Comparison of ENCODE assay signal across 8 mouse cellular contexts in genomic region chr1:59236856-59237441, GRCm38 (mm10). TPM values are rescaled to one million over a fixed set of nuclear protein-coding genes. Genes with fewer than 3 reads are reported as not detected.
DNase-seq lines count a peak whose midpoint lies in the region; ATAC-seq and TF ChIP-seq lines count a peak whose summit lies in the region.

Gene Als2, minus strand, starts transcription at chr1:59237231.

- peak within 1 kb of the TSS; percentile 60 for H3K4me2 ChIP-seq in forebrain, postnatal 0 days (ENCODE audit: low read depth)
- peak within 1 kb of the TSS; percentile 64 for H3K4me2 ChIP-seq in lung, embryonic 15.5 days

- H3K36me3 ChIP-seq in MEL (ENCODE audit: control insufficient read depth in 1 of 2, insufficient read depth in 2 of 2, low read length in 2 of 2), result no peaks in the 10 kb centered on the region
- no peaks in the 10 kb centered on the region for H3K36me3 ChIP-seq in forebrain, postnatal 0 days (ENCODE audit: insufficient read depth)
- H3K36me3 ChIP-seq in lung, embryonic 15.5 days, result no peaks in the 10 kb centered on the region

- H3K9ac ChIP-seq in MEL (ENCODE audit: control insufficient read depth, low read depth, low read length, poor library complexity, severe bottlenecking), result peak within 1 kb of the TSS; percentile 83
- H3K9ac ChIP-seq in forebrain, postnatal 0 days, result peak within 1 kb of the TSS; percentile 81
- H3K9ac ChIP-seq in lung, embryonic 15.5 days, result peak within 1 kb of the TSS; percentile 82

- peak within 1 kb of the TSS; percentile 86 to 91 for H3K4me3 ChIP-seq in MEL (ENCODE audit: control insufficient read depth in 1 of 2, insufficient read depth in 1 of 2, low read depth in 2 of 2, low read length in 2 of 2)
- peak within 1 kb of the TSS; percentile 84 for H3K4me3 ChIP-seq in cerebellum, adult 2 months (replicated peaks; ENCODE audit: insufficient read depth, low read depth, low read length)
- peak within 1 kb of the TSS; percentile 68 for H3K4me3 ChIP-seq in forebrain, postnatal 0 days (ENCODE audit: low read depth, low read length)
- peak within 1 kb of the TSS; percentile 92 for H3K4me3 ChIP-seq in lung, embryonic 15.5 days

- no peaks in the 10 kb centered on the region for H3K27me3 ChIP-seq in MEL (ENCODE audit: control insufficient read depth in 1 of 2, insufficient read depth in 2 of 2, low read length in 2 of 2)
- no peaks in the 10 kb centered on the region for H3K27me3 ChIP-seq in cerebellum, adult 2 months (ENCODE audit: control insufficient read depth, insufficient read depth, low read length)
- H3K27me3 ChIP-seq in forebrain, postnatal 0 days (ENCODE audit: insufficient read depth, low read length), result no peaks in the 10 kb centered on the region
- no peaks in the 10 kb centered on the region for H3K27me3 ChIP-seq in lung, embryonic 15.5 days

- H3K27ac ChIP-seq in MEL (ENCODE audit: control insufficient read depth, low read depth, low read length), result peak within 1 kb of the TSS; percentile 32
- peak within 1 kb of the TSS; percentile 79 for H3K27ac ChIP-seq in cerebellum, adult 2 months (ENCODE audit: insufficient read depth, low read length)
- H3K27ac ChIP-seq in forebrain, postnatal 0 days (ENCODE audit: low read depth, low read length), result peak within 1 kb of the TSS; percentile 69
- peak within 1 kb of the TSS; percentile 59 for H3K27ac ChIP-seq in lung, embryonic 15.5 days

- H3K9me3 ChIP-seq in MEL (replicated peaks; ENCODE audit: insufficient read depth, low read length), result no peaks in the 10 kb centered on the region
- H3K9me3 ChIP-seq in forebrain, postnatal 0 days (ENCODE audit: low read length), result no peaks in the 10 kb centered on the region
- no peaks in the 10 kb centered on the region for H3K9me3 ChIP-seq in lung, embryonic 15.5 days

- TF ChIP-seq RAD21 in MEL (IDR thresholded peaks at IDR 0.05; ENCODE audit: low read depth, low read length), result no peak

- TF ChIP-seq EP300 in MEL (IDR thresholded peaks at IDR 0.05; ENCODE audit: low read depth in 1 of 2, low read length in 2 of 2), result no peak

- 0 out of 6 replicates have a peak, but pooled peaks of 1 of the 3 experiments have one; percentile 2 for TF ChIP-seq CTCF in MEL (IDR thresholded peaks at IDR 0.05 in 2 of 3, conservative IDR thresholded peaks at IDR 0.05 in 1 of 3; ENCODE audit: control insufficient read depth in 1 of 3, insufficient read depth in 1 of 3, low read depth in 2 of 3, low read length in 3 of 3, poor library complexity in 1 of 3, severe bottlenecking in 1 of 3)
- no peak for TF ChIP-seq CTCF in cerebellum, adult 2 months (IDR thresholded peaks at IDR 0.05; ENCODE audit: borderline replicate concordance, insufficient read depth, low read depth, low read length)
- no peak for TF ChIP-seq CTCF in forebrain, postnatal 0 days (IDR thresholded peaks at IDR 0.05; ENCODE audit: low read depth)

- H3K79me2 ChIP-seq in MEL (ENCODE audit: control insufficient read depth, insufficient read depth, low read length, poor library complexity), result peaks cover 3% of the 10 kb centered on the region; the same call in 1 of the 2 replicates

- peak; percentile 97 for DNase-seq in MEL (ENCODE audit: low read depth, low spot score)
- peak; percentile 98 to 99 for DNase-seq in cerebellum, adult 2 months
- DNase-seq in forebrain, postnatal 0 days, result peak; percentile 98
- DNase-seq in heart, postnatal 4 days, result peak; percentile 99
- DNase-seq in layer of hippocampus, adult 8-10 months (ENCODE audit: low spot score in 2 of 2), result peak; percentile 97 to 99
- peak; percentile 95 for DNase-seq in ovary, adult 18-20 months (ENCODE audit: low spot score)
- peak; percentile 98 for DNase-seq in thymus, postnatal 0 days (ENCODE audit: low spot score)

- TF ChIP-seq POLR2A in MEL (IDR thresholded peaks at IDR 0.05; ENCODE audit: control insufficient read depth in 1 of 2, insufficient read depth in 1 of 2, low read depth in 1 of 2, low read length in 2 of 2, poor library complexity in 1 of 2), result peak; percentile 71 to 89
- TF ChIP-seq POLR2A in cerebellum, adult 2 months (IDR thresholded peaks at IDR 0.05; ENCODE audit: borderline replicate concordance, insufficient read depth, low read length), result peak; percentile 94

- under 1% methylated on average over 58 of the region's 58 CpGs for WGBS in cerebellum, adult 2 months
- under 1% methylated on average over 52 of the region's 58 CpGs for WGBS in forebrain, postnatal 0 days
- WGBS in lung, embryonic 15.5 days, result under 1% methylated on average over 57 of the region's 58 CpGs

- peak; percentile 98 for ATAC-seq in forebrain, postnatal 0 days
- ATAC-seq in lung, embryonic 15.5 days (ENCODE audit: borderline replicate concordance, extremely low read depth, low FRiP score, low TSS enrichment), result peak; percentile 98

- H3K4me1 ChIP-seq in MEL (ENCODE audit: control insufficient read depth in 1 of 2, insufficient read depth in 2 of 2, low read length in 2 of 2), result peaks cover 2 to 8% of the 10 kb centered on the region in 2 experiments; a peak in 2 of 4 replicates
- H3K4me1 ChIP-seq in cerebellum, adult 2 months (ENCODE audit: control insufficient read depth, insufficient read depth, low read length), result peaks cover 4% of the 10 kb centered on the region; the same call in 1 of the 2 replicates
- 0 out of 2 replicates have a peak, but pooled peaks cover 6% of the 10 kb centered on the region for H3K4me1 ChIP-seq in forebrain, postnatal 0 days (ENCODE audit: insufficient read depth)
- H3K4me1 ChIP-seq in lung, embryonic 15.5 days, result peaks cover 7% of the 10 kb centered on the region; the same call in 1 of the 2 replicates

TF ChIP-seq in MEL, 35 proteins besides CTCF, POLR2A, EP300 and RAD21:
- TF ChIP-seq POLR2AphosphoS2 (IDR thresholded peaks at IDR 0.05; ENCODE audit: low read length) (no peak; the same call in 1 of the 2 replicates), TCF12 (IDR thresholded peaks at IDR 0.05; ENCODE audit: low read depth, low read length) (no peak; the same call in 1 of the 2 replicates), E2F4 (IDR thresholded peaks at IDR 0.05; ENCODE audit: borderline replicate concordance, low read depth, low read length) (no peak), SIN3A (IDR thresholded peaks at IDR 0.05; ENCODE audit: low read length) (peak; percentile 68), NELFE (IDR thresholded peaks at IDR 0.05; ENCODE audit: low read depth, low read length) (peak; percentile 72), NRF1 (IDR thresholded peaks at IDR 0.05; ENCODE audit: insufficient read depth, low read depth, low read length, poor library complexity, severe bottlenecking) (no peak), BHLHE40 (IDR thresholded peaks at IDR 0.05; ENCODE audit: borderline replicate concordance, low read depth, low read length) (no peak), ETS1 (IDR thresholded peaks at IDR 0.05; ENCODE audit: low read depth, low read length) (peak; percentile 66), USF1 (IDR thresholded peaks at IDR 0.05; ENCODE audit: low read depth, low read length) (peak; percentile 81), SMC3 (IDR thresholded peaks at IDR 0.05; ENCODE audit: low read depth, low read length) (peak; percentile 8; the same call in 1 of the 2 replicates), POLR2AphosphoS5 (IDR thresholded peaks at IDR 0.05; ENCODE audit: borderline replicate concordance, low read depth, low read length) (no peak), HCFC1 (IDR thresholded peaks at IDR 0.05; ENCODE audit: low read depth, low read length) (peak; percentile 80)

RNA-seq across cellular contexts. Expression of gene Als2, which starts in this region (rescaled TPM):
- total RNA-seq in MEL (2012; rRNA removed), result 7.4 and 9.1 TPM in 2 replicates
- 1 to 10 TPM in 1 of 2 experiments, not detected in 1; 8.5 TPM for polyA plus RNA-seq in MEL (2012; ENCODE audit: insufficient read depth in 1 of 2, insufficient read length in 2 of 2, low read depth in 1 of 2, low replicate concordance in 2 of 2, missing spikeins in 1 of 2)
- 74.1 and 84.0 TPM in 2 replicates for polyA plus RNA-seq in cerebellum, adult 2 months (2012; rRNA removed)
- 27.5 and 39.4 TPM in 2 replicates for total RNA-seq in forebrain, postnatal 0 days (2014; rRNA removed)
- polyA plus RNA-seq in forebrain, postnatal 0 days (2015; fragmentation: Nextera tagmentation; extraction: Ambion mirVana), result 7.8 and 11.0 TPM in 2 replicates
- 10 to 100 TPM; 12.8 to 13.5 TPM for total RNA-seq in heart, postnatal 4 days (2021)
- total RNA-seq in layer of hippocampus, adult 8-10 months (2022), result 10 to 100 TPM; 40.2 to 48.7 (median 44.2) TPM
- polyA plus RNA-seq in lung, embryonic 15.5 days (2015; fragmentation: Nextera tagmentation; extraction: Ambion mirVana), result 9.8 and 10.7 TPM in 2 replicates
- polyA plus RNA-seq in thymus, postnatal 0 days (2015; fragmentation: Nextera tagmentation; extraction: Ambion mirVana), result 11.9 and 14.2 TPM in 2 replicates

Comparison
In these comparisons a context has a peak if more than half of its experiments do, and no peak if none do; other contexts are left out.
1. Peak in every context shown above with its lines: DNase-seq, ATAC-seq, H3K4me3 ChIP-seq and H3K27ac ChIP-seq.